Mouse (Mus musculus) hindbrain, postnatal 0 days (tissue): ENCODE data around the gene Saxo2. TPM values are rescaled to one million over a fixed set of nuclear protein-coding genes. Genes with fewer than 3 reads are reported as not detected.
A peak's percentile ranks its signal among the peaks of the same experiment; 100 is the strongest.

ENCODE experiments used
- ATAC-seq: fragments of 200-750 bp; cut with Nextera tagmentation; 2 replicates; pipeline ENCODE4 v1.8.0; 2017; ENCODE audit warnings: mild to moderate bottlenecking, moderate TSS enrichment, moderate library complexity
- DNase-seq: peaks from one replicate; pipeline ENCODE4 v3.0.0-alpha.2; 2015; ENCODE audit warnings: low spot score
- H3K27ac ChIP-seq: fragments of 300-500 bp; sonication (generic); 2 replicates; pipeline ENCODE4 v1.5.1; 2014; ENCODE audit warnings: mild to moderate bottlenecking
- H3K27me3 ChIP-seq: fragments of 300-500 bp; sonication (generic); 2 replicates; pipeline ENCODE4 v1.6.1; 2014; ENCODE audit warnings: low read length, mixed read lengths; ENCODE audit not compliant: insufficient read depth
- H3K36me3 ChIP-seq: fragments of 300-500 bp; sonication (generic); 2 replicates; pipeline ENCODE4 v1.6.1; 2014; ENCODE audit warnings: low read length, mixed read lengths; ENCODE audit not compliant: insufficient read depth
- H3K4me1 ChIP-seq: fragments of 300-500 bp; sonication (generic); 2 replicates; pipeline ENCODE4 v1.6.1; 2014; ENCODE audit warnings: antibody characterized with exemption, low read length, mixed read lengths; ENCODE audit not compliant: insufficient read depth
- H3K4me2 ChIP-seq: fragments of 300-500 bp; sonication (generic); 2 replicates; pipeline ENCODE4 v1.6.1; 2014; ENCODE audit warnings: low read depth, mild to moderate bottlenecking, low read length, moderate library complexity, mixed read lengths
- H3K4me3 ChIP-seq: fragments of 300-500 bp; sonication (generic); 2 replicates; pipeline ENCODE4 v1.5.1; 2014; ENCODE audit warnings: low read length
- H3K9ac ChIP-seq: fragments of 300-500 bp; sonication (generic); replicated peaks from 2 replicates; pipeline ENCODE4 v1.6.1; 2014; ENCODE audit warnings: mild to moderate bottlenecking, low read length, moderate library complexity, mixed read lengths
- H3K9me3 ChIP-seq: fragments of 300-500 bp; sonication (generic); 2 replicates; pipeline ENCODE4 v1.6.1; 2016; ENCODE audit warnings: low read length, mixed read lengths
- CTCF ChIP-seq: IDR thresholded peaks from 2 replicates; pipeline ENCODE4 v1.5.1; 2016; ENCODE audit warnings: antibody characterized with exemption, control low read depth, low read depth
- WGBS: fragments of 180-500 bp; shearing (Covaris S2); extraction: QIAGEN DNeasy Blood & Tissue Kit; methylation state at CpG from one replicate; pipeline ENCODE4 v1.1.7; 2014; 5-methylcytosine and 5-hydroxymethylcytosine counted together
- polyA plus RNA-seq: library from polyadenylated mRNA; unstranded; fragments of >200 nt; fragmentation: Nextera tagmentation; extraction: Ambion mirVana; gene quantifications from 2 replicates; pipeline ENCODE4 v1.2.1, GENCODE M21; 2015
- total RNA-seq: library from RNA; depleted of rRNA; stranded (reverse); fragments of >200 nt; gene quantifications from 2 replicates; pipeline ENCODE4 v1.2.3, GENCODE M21; 2014

The Saxo2 gene
- total and polyA plus RNA-seq, 2 experiments from 2014 or later, result 21.6 to 44.8 TPM

DNA sequence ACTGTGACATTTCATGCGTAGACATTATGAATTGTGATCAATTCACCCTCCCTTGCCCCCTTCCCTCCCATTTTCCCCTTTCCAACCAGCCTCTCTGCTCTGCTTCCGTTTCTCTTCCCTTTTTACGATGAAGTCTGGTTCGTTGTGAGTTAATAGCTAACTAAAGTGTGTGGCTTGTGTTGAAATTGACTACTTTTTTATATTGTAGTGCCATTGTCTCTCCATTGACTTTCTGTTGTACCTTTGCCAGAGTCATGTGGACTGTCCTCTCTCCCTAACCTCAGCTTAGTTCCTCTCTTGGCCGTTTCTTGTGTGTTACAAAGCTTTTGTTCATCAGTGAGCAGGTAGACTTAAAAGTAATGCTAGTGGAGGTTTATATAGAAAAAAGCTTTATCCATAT, 27.7 kb upstream of the Saxo2 start:
- WGBS, result 90% methylated on average over 5 of the region's 5 CpGs
- Histone ChIP-seq H3K4me2 (no peak overlapping the region), H3K27ac (no peak overlapping the region), H3K4me1 (no peaks in the 10 kb centered on the region), H3K9ac (no peak overlapping the region), H3K36me3 (peaks cover 19% of the 10 kb centered on the region; the same call in 1 of the 2 replicates), H3K4me3 (no peak overlapping the region), H3K27me3 (no peaks in the 10 kb centered on the region), H3K9me3 (no peaks in the 10 kb centered on the region)
- ATAC-seq (no peak), DNase-seq (no peak)
- no peak for TF ChIP-seq CTCF

GRCm38 (mm10) chr7:82664604-82665003, 16.3 kb upstream of the Saxo2 start:
- no peak for DNase-seq
- no peaks in the 10 kb centered on the region for H3K27me3 ChIP-seq
- 94% methylated on average over 3 of the region's 3 CpGs for WGBS

GRCm38 (mm10) chr7:82649081-82649445, 735 bp upstream of the Saxo2 start:
- peak overlapping the region; percentile 78 for H3K4me3 ChIP-seq
- H3K9ac ChIP-seq, result peak overlapping the region; percentile 71; the same call in 1 of the 2 replicates
- no peaks in the 10 kb centered on the region for H3K9me3 ChIP-seq
- ATAC-seq, result no peak
- no peak for DNase-seq
- H3K4me1 ChIP-seq, result peaks cover 3% of the 10 kb centered on the region; the same call in 1 of the 2 replicates
- 20% methylated on average over 6 of the region's 6 CpGs for WGBS
- peaks cover 4% of the 10 kb centered on the region; the same call in 1 of the 2 replicates for H3K36me3 ChIP-seq
- TF ChIP-seq CTCF, result no peak
- no peaks in the 10 kb centered on the region for H3K27me3 ChIP-seq
- H3K4me2 ChIP-seq, result peak overlapping the region; percentile 66
- no peak overlapping the region for H3K27ac ChIP-seq

More at GRCm38 (mm10) chr7:82664604-82665003, 16.3 kb upstream of the Saxo2 start:
- ATAC-seq, result no peak
- no peak overlapping the region for H3K9ac ChIP-seq
- peaks cover 11% of the 10 kb centered on the region; the same call in 1 of the 2 replicates for H3K36me3 ChIP-seq
- TF ChIP-seq CTCF, result no peak
- H3K4me3 ChIP-seq, result no peak overlapping the region
- no peak overlapping the region for H3K27ac ChIP-seq
- H3K9me3 ChIP-seq, result no peaks in the 10 kb centered on the region
- no peak overlapping the region for H3K4me2 ChIP-seq
- no peaks in the 10 kb centered on the region for H3K4me1 ChIP-seq

DNA sequence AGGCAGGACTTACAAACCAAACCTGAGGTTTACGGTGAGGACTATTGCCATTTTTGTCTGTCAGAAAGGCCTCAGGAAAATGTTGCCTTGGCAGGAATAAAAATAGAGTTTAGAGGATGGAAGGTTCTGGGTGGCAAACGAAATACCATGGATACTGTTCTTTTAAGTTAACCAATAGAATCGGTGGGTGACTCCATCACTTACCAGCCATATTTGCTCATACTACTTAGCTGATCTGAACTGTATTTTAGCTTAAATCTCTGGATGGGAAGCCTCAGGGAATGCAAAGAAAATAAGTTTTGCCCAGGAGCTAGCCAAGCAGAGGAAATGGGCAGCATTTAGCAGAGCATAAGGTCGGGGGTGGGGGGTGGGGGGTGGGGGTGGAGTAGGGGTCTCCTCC, 419 bp downstream of the Saxo2 start:
- Histone ChIP-seq H3K9me3 (no peaks in the 10 kb centered on the region), H3K9ac (peak overlapping the region; percentile 71), H3K27ac (no peak overlapping the region), H3K27me3 (no peaks in the 10 kb centered on the region), H3K36me3 (peaks cover 4% of the 10 kb centered on the region; the same call in 1 of the 2 replicates), H3K4me3 (peak overlapping the region; percentile 78), H3K4me1 (peaks cover 3% of the 10 kb centered on the region; the same call in 1 of the 2 replicates), H3K4me2 (peak overlapping the region; percentile 66)
- DNase-seq (no peak), ATAC-seq (no peak; the same call in 1 of the 2 replicates)
- no peak for TF ChIP-seq CTCF
- 27% methylated on average over 4 of the region's 4 CpGs for WGBS

- Histone ChIP-seq H3K27me3 (no peaks in the 10 kb centered on the region), H3K4me3 (no peak overlapping the region), H3K4me2 (no peak overlapping the region; the same call in 1 of the 2 replicates), H3K36me3 (peaks cover 3% of the 10 kb centered on the region; the same call in 1 of the 2 replicates), H3K27ac (no peak overlapping the region), H3K4me1 (peaks cover 3% of the 10 kb centered on the region; the same call in 1 of the 2 replicates), H3K9me3 (no peaks in the 10 kb centered on the region), H3K9ac (no peak overlapping the region)
- WGBS, result 84% methylated on average over 3 of the region's 3 CpGs
- DNase-seq (no peak), ATAC-seq (no peak)
- no peak for TF ChIP-seq CTCF
These were observed 1.1 kb downstream of the Saxo2 start for GRCm38 (mm10) chr7:82647183-82647582.

DNA sequence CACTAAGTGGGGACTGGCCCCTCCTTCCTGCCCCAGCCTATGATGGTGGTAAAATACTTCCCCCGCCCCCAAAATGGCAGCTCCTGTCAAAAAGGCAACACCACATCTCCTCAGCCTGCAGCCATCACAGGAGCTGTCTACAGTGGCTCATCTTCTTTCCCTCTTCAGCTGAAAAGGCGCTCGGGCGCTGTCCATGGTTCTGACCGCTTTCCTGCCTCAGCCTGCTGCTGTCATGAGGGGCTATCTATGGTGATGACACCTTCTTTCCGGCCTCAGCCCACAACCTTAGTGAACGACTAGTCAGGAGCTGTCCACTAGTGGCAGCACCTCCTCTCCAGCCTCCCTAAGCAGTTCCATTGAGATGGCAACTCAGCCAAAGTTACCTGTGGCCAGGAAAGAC, 23.0 kb downstream of the Saxo2 start:
- WGBS, result 32% methylated on average over 7 of the region's 7 CpGs
- Histone ChIP-seq H3K9me3 (no peaks in the 10 kb centered on the region), H3K27me3 (no peaks in the 10 kb centered on the region), H3K4me1 (no peaks in the 10 kb centered on the region), H3K4me2 (no peak overlapping the region), H3K36me3 (no peaks in the 10 kb centered on the region), H3K9ac (no peak overlapping the region), H3K27ac (no peak overlapping the region), H3K4me3 (no peak overlapping the region)
- ATAC-seq (no peak), DNase-seq (no peak)
- no peak for TF ChIP-seq CTCF

- no peaks in the 10 kb centered on the region for H3K36me3 ChIP-seq
- 58% methylated on average over 3 of the region's 3 CpGs for WGBS
- no peak overlapping the region for H3K4me2 ChIP-seq
- ATAC-seq, result no peak
- H3K4me1 ChIP-seq, result no peaks in the 10 kb centered on the region
- peak; percentile 63 for TF ChIP-seq CTCF
- no peak overlapping the region for H3K9ac ChIP-seq
- H3K27me3 ChIP-seq, result no peaks in the 10 kb centered on the region
- H3K4me3 ChIP-seq, result no peak overlapping the region
- H3K27ac ChIP-seq, result no peak overlapping the region
- H3K9me3 ChIP-seq, result no peaks in the 10 kb centered on the region
- peak; percentile 36 for DNase-seq
These were observed 38.7 kb downstream of the Saxo2 start for GRCm38 (mm10) chr7:82609629-82610028.
